Mouse (Mus musculus) CH12.LX (cell line): ENCODE data around the gene Ddi2. TPM values are rescaled to one million over a fixed set of nuclear protein-coding genes. Genes with fewer than 3 reads are reported as not detected.

ENCODE experiments used
- DNase-seq: peaks from one replicate; pipeline ENCODE4 v3.0.0-alpha.2; 2013; ENCODE audit errors: extremely low read depth
- H3K27ac ChIP-seq: 2 replicates; pipeline ENCODE4 v1.5.1; 2012; ENCODE audit warnings: low read depth, mild to moderate bottlenecking, control low read depth, moderate library complexity; ENCODE audit not compliant: insufficient read depth
- H3K27me3 ChIP-seq: replicated peaks from 2 replicates; pipeline ENCODE3; 2012; ENCODE audit warnings: inconsistent platforms
- H3K36me3 ChIP-seq, 2 experiments: replicated peaks in 1 of 2; 2 replicates each; pipeline versions ENCODE3 to v1.6.1; 2012; ENCODE audit warnings: inconsistent platforms in 1 of 2, low read length in 1 of 2, mild to moderate bottlenecking in 1 of 2, mixed read lengths in 1 of 2, moderate library complexity in 1 of 2; ENCODE audit not compliant: control insufficient read depth in 1 of 2, insufficient read depth in 1 of 2
- H3K4me1 ChIP-seq, 2 experiments: 2 replicates each; pipeline ENCODE4 v1.6.1; 2012; ENCODE audit warnings: inconsistent platforms in 1 of 2, moderate library complexity in 1 of 2; ENCODE audit not compliant: insufficient read depth in 2 of 2, control insufficient read depth in 1 of 2
- H3K4me2 ChIP-seq: 2 replicates; pipeline ENCODE4 v1.6.1; 2012; ENCODE audit warnings: low read depth, mild to moderate bottlenecking, control low read depth; ENCODE audit not compliant: poor library complexity, insufficient read depth, severe bottlenecking
- H3K4me3 ChIP-seq, 3 experiments: fragments of 150-350 bp in 1 of 3; sonication (generic) in 1 of 3; replicated peaks in 1 of 3; 2 replicates each; pipeline versions ENCODE3 to v1.5.1; 2011 to 2012; ENCODE audit warnings: low read depth in 2 of 3, low read length in 2 of 3, mild to moderate bottlenecking in 2 of 3, moderate library complexity in 2 of 3, control low read depth in 1 of 3, improper control_type of control experiment in 1 of 3, inconsistent platforms in 1 of 3, mixed read lengths in 1 of 3; ENCODE audit not compliant: poor library complexity in 1 of 3
- H3K79me2 ChIP-seq: replicated peaks from 2 replicates; pipeline ENCODE4 v1.6.1; 2012; ENCODE audit warnings: mild to moderate bottlenecking, moderate library complexity; ENCODE audit not compliant: control insufficient read depth, poor library complexity, insufficient read depth, severe bottlenecking; ENCODE audit errors: extremely low read depth
- H3K9ac ChIP-seq: 2 replicates; pipeline ENCODE4 v1.6.1; 2012; ENCODE audit warnings: low read depth, mild to moderate bottlenecking, control low read depth, moderate library complexity; ENCODE audit not compliant: insufficient read depth
- H3K9me3 ChIP-seq: replicated peaks from 2 replicates; pipeline ENCODE3; 2012; ENCODE audit warnings: low read length, inconsistent platforms, mixed read lengths
- E2F4 ChIP-seq: IDR thresholded peaks from 2 replicates; pipeline ENCODE4 v1.6.1; 2011; ENCODE audit warnings: low read depth, low read length, improper control_type of control experiment; ENCODE audit not compliant: insufficient replicate concordance
- ETS1 ChIP-seq: conservative IDR thresholded peaks from 2 replicates; pipeline ENCODE4 v1.6.1; 2012; ENCODE audit warnings: low read depth, mild to moderate bottlenecking, inconsistent platforms, low read length, improper control_type of control experiment, moderate library complexity
- GABPA ChIP-seq: IDR thresholded peaks from 2 replicates; pipeline ENCODE4 v1.6.1; 2012; ENCODE audit warnings: low read depth, low read length, improper control_type of control experiment, inconsistent platforms; ENCODE audit not compliant: insufficient replicate concordance
- HCFC1 ChIP-seq: IDR thresholded peaks from 2 replicates; pipeline ENCODE4 v1.6.1; 2012; ENCODE audit warnings: low read depth, mild to moderate bottlenecking, inconsistent platforms, low read length, improper control_type of control experiment
- JUN ChIP-seq: IDR thresholded peaks from 2 replicates; pipeline ENCODE4 v1.6.1; 2011; ENCODE audit warnings: low read depth, mild to moderate bottlenecking, low read length, improper control_type of control experiment, moderate library complexity; ENCODE audit not compliant: insufficient read depth
- JUND ChIP-seq: conservative IDR thresholded peaks from 2 replicates; pipeline ENCODE4 v1.6.1; 2011; ENCODE audit warnings: low read depth, low read length, improper control_type of control experiment
- MEF2A ChIP-seq: IDR thresholded peaks from 2 replicates; pipeline ENCODE4 v1.6.1; 2014; ENCODE audit warnings: low read depth, mild to moderate bottlenecking, inconsistent platforms, low read length, improper control_type of control experiment, borderline replicate concordance
- MXI1 ChIP-seq: IDR thresholded peaks from 2 replicates; pipeline ENCODE4 v1.6.1; 2011; ENCODE audit warnings: mild to moderate bottlenecking, low read depth, low read length, improper control_type of control experiment
- NRF1 ChIP-seq: IDR thresholded peaks from 2 replicates; pipeline ENCODE4 v1.6.1; 2014; ENCODE audit warnings: low read depth, mild to moderate bottlenecking, inconsistent platforms, low read length, improper control_type of control experiment, moderate library complexity
- RAD21 ChIP-seq: IDR thresholded peaks from 2 replicates; pipeline ENCODE4 v1.6.1; 2011; ENCODE audit warnings: low read depth, mild to moderate bottlenecking, low read length, improper control_type of control experiment, moderate library complexity
- RCOR1 ChIP-seq: conservative IDR thresholded peaks from 2 replicates; pipeline ENCODE4 v1.6.1; 2012; ENCODE audit warnings: low read depth, mild to moderate bottlenecking, inconsistent platforms, low read length, improper control_type of control experiment
- TBP ChIP-seq: conservative IDR thresholded peaks from 2 replicates; pipeline ENCODE4 v1.6.1; 2011; ENCODE audit warnings: low read depth, low read length, improper control_type of control experiment
- USF2 ChIP-seq: conservative IDR thresholded peaks from 2 replicates; pipeline ENCODE4 v1.6.1; 2011; ENCODE audit warnings: low read depth, low read length, improper control_type of control experiment
- ZC3H11A ChIP-seq: IDR thresholded peaks from 2 replicates; pipeline ENCODE4 v1.6.1; 2012; ENCODE audit warnings: low read depth, mild to moderate bottlenecking, inconsistent platforms, low read length, improper control_type of control experiment
- ZMIZ1 ChIP-seq: IDR thresholded peaks from 2 replicates; pipeline ENCODE4 v1.6.1; 2012; ENCODE audit warnings: low read depth, mild to moderate bottlenecking, inconsistent platforms, low read length, improper control_type of control experiment
- ZNF384 ChIP-seq: IDR thresholded peaks from 2 replicates; pipeline ENCODE4 v1.6.1; 2012; ENCODE audit warnings: low read depth, low read length, improper control_type of control experiment, inconsistent platforms
- dilution Hi-C: fragments of 300-500 bp; cut with MboI; formaldehyde crosslinking; loops from 2 replicates; pipeline ENCODE4 v1.14.3; 2020; ENCODE audit warnings: low sequenced_read_pairs; ENCODE audit not compliant: extremely low pct_unique_long_range_greater_than_20kb, extremely low pct_ligation_motif_present
- in situ Hi-C: fragments of 300-500 bp; cut with MboI; formaldehyde crosslinking; loops from 3 replicates; pipeline ENCODE4 v1.14.3; 2019; ENCODE audit warnings: low sequenced_read_pairs, low pct_ligation_motif_present, low pct_unique_long_range_greater_than_20kb, mixed read lengths
- polyA plus RNA-seq: library from polyadenylated mRNA; unstranded; fragments of >175 nt; gene quantifications from 2 replicates; pipeline ENCODE4 v1.2.1, GENCODE M21; 2012; ENCODE audit warnings: low read depth; ENCODE audit not compliant: insufficient read length
- total RNA-seq, 2 experiments: library from RNA; depleted of rRNA; stranded (reverse); fragments of 300-350 nt in 1 of 2; fragments of >200 nt in 1 of 2; gene quantifications; 2 replicates each; pipeline ENCODE4 v1.2.3; 2012 to 2014

Ddi2 gene
- total and polyA plus RNA-seq, 3 experiments: 18.0 to 37.3 (median 19.9) TPM

DNA sequence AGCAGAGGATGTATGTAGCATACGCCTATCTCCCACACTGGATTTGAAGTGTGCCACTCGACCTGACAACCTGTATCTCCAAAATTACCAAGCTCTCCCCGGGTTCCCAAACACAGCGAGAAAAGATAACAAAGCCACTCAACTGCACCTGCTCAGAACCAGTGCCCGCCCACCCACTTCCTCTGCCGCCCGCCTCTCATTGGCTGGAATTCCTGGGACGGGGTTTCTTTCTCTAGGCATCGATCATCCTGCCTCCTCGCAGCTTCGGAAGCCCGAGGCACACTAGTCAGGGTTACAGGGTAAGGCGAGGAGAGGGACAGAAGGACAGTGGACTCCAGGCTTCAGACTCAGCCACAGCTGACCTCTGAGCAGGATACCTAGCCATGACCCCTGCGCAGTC is 94.6 kb downstream of the Ddi2 start:
- TF ChIP-seq E2F4 (no peak), RAD21 (no peak), ZMIZ1 (no peak), GABPA (no peak), ZC3H11A (no peak), HCFC1 (no peak), MXI1 (no peak), USF2 (no peak), TBP (no peak), NRF1 (no peak), JUN (no peak), RCOR1 (no peak), MEF2A (no peak), ETS1 (no peak), ZNF384 (no peak), JUND (no peak)
- no peak overlapping the region for H3K27ac ChIP-seq
- H3K9ac ChIP-seq: no peak overlapping the region
- no peaks in the 10 kb centered on the region for H3K9me3 ChIP-seq
- H3K4me1 ChIP-seq: peaks cover 12 to 27% of the 10 kb centered on the region in 2 experiments
- peaks cover 57 to 67% of the 10 kb centered on the region in 2 experiments for H3K36me3 ChIP-seq
- no peak overlapping the region for H3K4me3 ChIP-seq
- H3K4me2 ChIP-seq: no peak overlapping the region
- no peak for DNase-seq
- H3K79me2 ChIP-seq: no peaks in the 10 kb centered on the region
- dilution Hi-C loops (no loop called here), in situ Hi-C loops (no loop called here)
- no peaks in the 10 kb centered on the region for H3K27me3 ChIP-seq

Other genes with a start within 250 kb of the Ddi2 start
- 10.2 and 10.8 TPM in 2 replicates for gene Spen, start 184.8 kb downstream of the Ddi2 start, total RNA-seq (2012; rRNA removed)
- gene Spen, start 184.8 kb downstream of the Ddi2 start, total RNA-seq (2014; rRNA removed): 2.6 and 4.0 TPM in 2 replicates
- 21.3 and 21.6 TPM in 2 replicates for gene Spen, start 184.8 kb downstream of the Ddi2 start, polyA plus RNA-seq
- gene Fblim1, start 117.3 kb downstream of the Ddi2 start, total RNA-seq (2012; rRNA removed): 0.17 TPM in 2 replicates
- 0.07 and 0.09 TPM in 2 replicates for gene Fblim1, start 117.3 kb downstream of the Ddi2 start, total RNA-seq (2014; rRNA removed)
- 0.97 and 1.2 TPM in 2 replicates for gene Fblim1, start 117.3 kb downstream of the Ddi2 start, polyA plus RNA-seq
- gene Tmem82, start 104.8 kb downstream of the Ddi2 start, total RNA-seq (2012; rRNA removed): 3.8 and 5.2 TPM in 2 replicates
- gene Tmem82, start 104.8 kb downstream of the Ddi2 start, total RNA-seq (2014; rRNA removed): 0.58 and 0.68 TPM in 2 replicates
- 2.7 TPM in 2 replicates for gene Tmem82, start 104.8 kb downstream of the Ddi2 start, polyA plus RNA-seq
- 0.63 and 0.64 TPM in 2 replicates for gene Slc25a34, start 99.6 kb downstream of the Ddi2 start, total RNA-seq (2012; rRNA removed)
- 0.23 and 0.41 TPM in 2 replicates for gene Slc25a34, start 99.6 kb downstream of the Ddi2 start, total RNA-seq (2014; rRNA removed)
- 1.2 and 1.7 TPM in 2 replicates for gene Slc25a34, start 99.6 kb downstream of the Ddi2 start, polyA plus RNA-seq
- 12.3 and 13.7 TPM in 2 replicates for gene Plekhm2, start 58.5 kb downstream of the Ddi2 start, total RNA-seq (2012; rRNA removed)
- gene Plekhm2, start 58.5 kb downstream of the Ddi2 start, total RNA-seq (2014; rRNA removed): 12.4 and 12.7 TPM in 2 replicates
- gene Plekhm2, start 58.5 kb downstream of the Ddi2 start, polyA plus RNA-seq: 22.0 and 28.2 TPM in 2 replicates
- gene Rsc1a1, start 37.8 kb downstream of the Ddi2 start, total RNA-seq (2012; rRNA removed): 3.4 and 7.6 TPM in 2 replicates
- gene Rsc1a1, start 37.8 kb downstream of the Ddi2 start, total RNA-seq (2014; rRNA removed): 11.0 and 14.0 TPM in 2 replicates
- gene Rsc1a1, start 37.8 kb downstream of the Ddi2 start, polyA plus RNA-seq: 0.16 and 7.0 TPM in 2 replicates
- gene Agmat, start 23.3 kb upstream of the Ddi2 start, total RNA-seq (2012; rRNA removed): not detected in 2 replicates
- not detected in 2 replicates for gene Agmat, start 23.3 kb upstream of the Ddi2 start, total RNA-seq (2014; rRNA removed)
- not detected in 2 replicates for gene Agmat, start 23.3 kb upstream of the Ddi2 start, polyA plus RNA-seq
- 3.9 and 5.9 TPM in 2 replicates for gene Dnajc16, start 67.5 kb upstream of the Ddi2 start, total RNA-seq (2012; rRNA removed)
- 3.1 and 3.8 TPM in 2 replicates for gene Dnajc16, start 67.5 kb upstream of the Ddi2 start, total RNA-seq (2014; rRNA removed)
- 6.7 and 7.4 TPM in 2 replicates for gene Dnajc16, start 67.5 kb upstream of the Ddi2 start, polyA plus RNA-seq
- gene Casp9, start 70.2 kb upstream of the Ddi2 start, total RNA-seq (2012; rRNA removed): 11.3 and 15.3 TPM in 2 replicates
- 3.7 and 5.2 TPM in 2 replicates for gene Casp9, start 70.2 kb upstream of the Ddi2 start, total RNA-seq (2014; rRNA removed)
- gene Casp9, start 70.2 kb upstream of the Ddi2 start, polyA plus RNA-seq: 14.5 and 15.1 TPM in 2 replicates
- 1.0 and 2.6 TPM in 2 replicates for gene Cela2a, start 102.7 kb upstream of the Ddi2 start, total RNA-seq (2012; rRNA removed)
- gene Cela2a, start 102.7 kb upstream of the Ddi2 start, total RNA-seq (2014; rRNA removed): 0.23 and 0.30 TPM in 2 replicates
- gene Cela2a, start 102.7 kb upstream of the Ddi2 start, polyA plus RNA-seq: 0.30 and 0.43 TPM in 2 replicates
- not detected in 2 replicates for gene Ctrc, start 122.9 kb upstream of the Ddi2 start, total RNA-seq (2012; rRNA removed)
- gene Ctrc, start 122.9 kb upstream of the Ddi2 start, total RNA-seq (2014; rRNA removed): not detected in 2 replicates
- gene Ctrc, start 122.9 kb upstream of the Ddi2 start, polyA plus RNA-seq: not detected in 2 replicates
- gene Efhd2, start 151.5 kb upstream of the Ddi2 start, total RNA-seq (2012; rRNA removed): 43.8 and 51.5 TPM in 2 replicates
- gene Efhd2, start 151.5 kb upstream of the Ddi2 start, total RNA-seq (2014; rRNA removed): 34.7 and 44.1 TPM in 2 replicates
- gene Efhd2, start 151.5 kb upstream of the Ddi2 start, polyA plus RNA-seq: 132 and 143 TPM in 2 replicates